Mouse (Mus musculus): ENCODE data around the gene Gng3.
"Not testable (repeated sequence)": the region's sequence is repeated elsewhere in the genome, so short reads cannot be mapped to it uniquely, and the experiment has no call there.

Gng3 gene

DNA sequence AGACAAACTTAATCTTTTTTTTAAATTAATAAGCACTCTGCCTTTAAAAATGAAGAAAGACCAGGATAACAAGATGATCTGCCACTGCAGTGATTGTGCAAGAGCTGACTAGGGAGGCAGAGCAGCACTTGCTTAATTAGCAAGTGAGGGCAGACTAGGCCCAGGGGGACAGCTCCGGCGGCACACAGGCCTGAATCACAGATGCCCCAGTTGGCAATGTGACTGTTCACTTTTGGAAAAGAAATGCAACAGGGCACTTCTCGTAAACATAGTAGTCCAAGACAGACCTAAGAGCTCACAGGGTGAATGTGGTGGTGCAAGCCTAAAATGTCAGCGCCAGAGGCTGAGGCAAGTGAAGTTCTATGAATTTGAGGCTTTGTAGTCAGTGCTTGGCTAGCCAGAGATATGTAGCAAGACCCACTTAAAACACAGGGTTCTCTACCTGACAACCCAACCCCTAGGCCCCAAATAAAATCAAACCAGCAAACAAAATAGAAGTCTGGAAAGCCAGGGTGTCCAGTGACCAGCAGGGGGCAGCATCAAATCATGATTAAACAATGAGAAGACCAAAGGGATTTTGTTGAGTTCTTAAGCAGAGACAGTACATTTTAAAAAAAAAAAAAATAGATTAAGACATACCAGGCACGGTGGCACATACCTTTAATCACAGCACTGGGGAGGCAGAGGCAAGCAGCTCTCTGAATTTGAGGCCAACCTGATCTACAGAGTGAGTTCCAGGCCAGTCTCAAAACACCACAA, 5.6 kb upstream of the Gng3 start:
- peak; percentile 80 to 93 for DNase-seq

DNA sequence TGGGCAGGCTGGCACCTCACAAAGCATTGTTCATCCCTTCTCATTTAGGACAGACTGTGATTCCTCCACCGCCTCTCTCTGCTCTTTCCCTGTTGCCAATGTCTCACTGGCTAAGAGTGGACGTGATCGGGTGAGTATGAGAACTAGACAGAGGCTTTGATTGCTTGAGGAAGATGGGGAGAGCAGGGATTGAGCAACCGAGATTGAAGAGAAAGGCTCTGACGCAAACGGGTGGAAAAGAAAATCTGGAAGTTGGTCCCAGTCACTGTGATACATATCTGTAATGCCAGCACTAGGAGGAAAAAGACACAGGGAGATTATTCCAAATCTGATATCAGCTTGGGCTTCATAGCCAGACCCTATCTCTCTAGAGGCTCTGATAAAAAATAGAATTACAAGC, 4.0 kb upstream of the Gng3 start:
- DNase-seq = no peak

DNA sequence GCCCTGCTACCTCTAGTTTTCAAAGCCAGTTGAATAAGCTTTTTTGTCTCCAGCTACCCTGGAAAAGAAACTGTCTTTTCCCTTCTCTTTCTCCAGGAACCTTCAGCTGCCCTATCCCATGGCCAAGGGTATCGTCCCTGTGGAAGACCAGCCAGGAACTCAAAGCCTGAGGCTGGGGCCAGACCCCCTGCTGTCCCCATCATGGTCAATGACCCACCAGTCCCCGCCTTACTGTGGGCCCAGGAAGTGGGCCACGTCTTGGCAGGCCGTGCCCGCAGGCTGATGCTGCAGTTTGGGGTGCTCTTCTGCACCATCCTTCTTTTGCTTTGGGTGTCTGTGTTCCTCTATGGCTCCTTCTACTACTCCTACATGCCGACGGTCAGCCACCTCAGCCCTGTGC, 2.0 kb upstream of the Gng3 start:
- no peak for DNase-seq

DNA sequence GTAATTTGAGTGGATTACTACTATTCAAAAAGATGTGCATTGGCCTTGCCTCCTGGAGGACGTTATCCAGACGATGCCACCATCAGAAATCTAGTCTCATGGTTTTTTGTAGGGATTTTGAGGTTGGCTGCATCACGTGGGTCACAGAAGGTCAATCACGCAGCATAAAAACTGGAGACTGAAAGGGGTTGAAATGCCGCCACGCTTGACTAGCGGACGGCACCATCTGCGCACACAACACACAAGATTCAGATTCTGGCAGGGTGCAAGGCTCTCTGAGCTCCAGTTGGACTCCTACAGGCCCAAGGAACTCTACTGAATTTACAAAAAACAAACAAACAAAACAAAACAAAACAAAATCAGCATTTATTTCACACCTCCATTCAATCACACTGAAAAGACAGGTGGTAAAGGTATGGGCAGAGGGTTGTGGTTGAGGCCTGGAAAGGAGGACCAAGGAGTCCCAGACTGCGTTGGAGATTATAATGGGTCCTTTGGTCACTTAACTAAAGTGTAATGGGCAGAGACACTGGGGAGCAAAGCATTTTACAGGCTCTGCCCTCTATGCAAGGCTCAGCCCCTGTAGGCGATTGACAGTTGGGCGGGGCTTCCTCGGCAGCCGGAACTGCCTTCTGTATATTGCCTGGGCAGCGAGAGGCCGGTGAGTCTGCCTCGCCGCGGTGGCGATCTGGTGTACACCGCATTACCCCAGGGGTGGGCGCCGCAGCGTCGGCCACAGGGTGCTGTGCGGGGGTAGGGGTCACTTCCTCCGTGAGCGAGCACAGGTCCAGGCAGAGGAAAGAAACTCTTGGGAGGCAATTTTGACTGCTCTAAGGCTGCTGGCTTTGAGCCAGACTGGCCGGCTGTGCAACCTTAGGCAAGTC, 1.2 kb upstream of the Gng3 start:
- DNase-seq = peak; percentile 86 to 91

DNA sequence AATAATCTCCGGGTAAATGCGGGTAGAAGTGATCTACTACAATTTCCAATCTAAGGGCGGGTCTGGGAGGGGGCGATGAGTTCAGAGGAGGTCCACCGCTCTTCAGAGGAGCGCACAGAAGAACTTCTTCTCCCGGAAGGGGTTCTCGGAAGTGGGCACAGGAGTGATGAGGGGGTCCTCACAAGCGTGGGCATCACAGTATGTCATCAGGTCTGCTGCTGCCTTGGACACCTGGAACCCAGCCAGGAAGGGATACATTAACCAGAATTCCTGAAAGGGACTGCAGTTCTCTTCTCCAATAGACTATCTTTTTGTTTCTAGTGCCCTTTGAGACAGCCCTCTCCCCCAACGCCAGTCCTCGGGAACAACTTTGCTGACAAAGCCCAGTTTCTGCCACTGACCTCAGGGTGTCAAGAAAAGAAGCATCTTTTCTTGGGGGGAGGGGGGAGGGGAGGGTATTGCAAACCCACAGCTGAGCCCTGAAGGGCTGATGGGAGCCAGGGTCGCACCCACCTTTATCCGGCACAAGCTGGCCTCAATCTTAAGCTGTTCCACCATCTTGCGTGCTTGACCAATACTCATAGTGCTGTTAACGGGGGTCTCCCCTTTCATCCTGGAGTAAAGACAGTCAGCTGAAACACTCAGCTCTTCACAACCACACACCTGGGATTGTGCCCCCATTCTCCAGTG, 808 bp downstream of the Gng3 start:
- DNase-seq = peak; percentile 83 to 84

DNA sequence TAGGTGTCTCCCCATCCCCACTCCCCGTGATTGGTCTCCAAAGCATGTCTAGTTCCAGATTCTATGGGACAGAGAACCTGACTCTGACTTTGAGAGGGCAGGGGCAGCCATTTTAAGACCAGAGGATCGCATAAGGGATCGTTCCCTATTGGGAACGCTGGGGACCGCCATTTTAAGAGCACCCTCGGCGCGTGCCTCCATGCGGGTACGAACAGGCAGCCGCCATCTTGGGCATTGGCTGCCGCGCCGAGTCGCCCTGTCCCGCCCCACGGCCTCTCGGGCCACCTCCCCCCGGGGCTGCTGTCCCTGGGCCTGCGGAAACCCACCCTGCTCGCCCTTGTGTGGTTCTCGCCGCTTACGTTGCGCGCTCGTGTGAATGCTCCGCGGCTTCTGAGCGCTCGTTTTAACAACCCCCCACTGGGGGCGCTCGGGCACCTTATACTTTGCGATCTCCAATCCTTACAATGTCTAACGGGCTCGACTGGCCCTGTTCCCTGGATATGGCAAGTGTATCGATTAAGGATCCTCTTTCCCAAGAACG, 1.7 kb downstream of the Gng3 start, which contains the start of gene Bscl2:
TSS of gene Bscl2 (plus strand) at position 217 of the 541 bp plus-strand sequence.
- DNase-seq = peak; percentile 85 to 91

DNA sequence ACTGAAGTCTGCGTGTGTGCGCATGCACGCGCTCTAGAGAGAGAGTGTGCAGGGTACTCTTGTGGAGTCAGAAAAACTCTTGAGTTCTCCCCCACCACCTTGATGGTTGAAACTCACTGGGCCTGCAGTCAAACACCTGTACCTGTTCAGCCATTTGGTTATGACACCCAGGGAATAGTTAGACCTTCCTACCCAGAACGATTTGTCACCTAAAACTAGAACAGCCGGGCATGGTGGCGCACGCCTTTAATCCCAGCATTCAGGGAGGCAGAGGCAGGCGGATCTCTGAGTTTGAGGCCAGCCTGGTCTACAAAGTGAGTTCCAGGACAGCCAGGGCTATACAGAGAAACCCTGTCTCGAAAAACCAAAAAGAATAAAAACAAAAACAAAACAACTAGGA, 2.7 kb downstream of the Gng3 start:
- DNase-seq = not testable (repeated sequence)

DNA sequence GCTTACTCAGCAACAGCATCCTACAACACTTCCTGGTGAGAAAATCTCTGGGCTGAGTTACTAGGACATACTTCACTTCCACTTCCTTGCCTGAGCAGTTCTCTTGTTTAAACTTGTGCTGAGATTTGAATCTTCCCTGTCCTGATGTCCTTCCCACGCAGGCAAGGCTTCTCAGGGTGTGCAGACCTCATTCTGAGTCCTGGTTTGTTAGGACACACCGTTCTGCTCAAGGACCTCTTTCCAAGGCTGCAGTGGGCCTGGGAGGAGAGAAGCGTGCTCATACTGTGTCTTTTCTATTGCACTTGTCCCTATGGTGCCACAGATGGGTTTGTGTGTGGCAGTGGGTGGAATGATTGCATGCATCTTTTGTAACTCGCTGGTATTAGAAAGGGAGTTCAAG, 6.0 kb downstream of the Gng3 start:
- DNase-seq = no peak

DNA sequence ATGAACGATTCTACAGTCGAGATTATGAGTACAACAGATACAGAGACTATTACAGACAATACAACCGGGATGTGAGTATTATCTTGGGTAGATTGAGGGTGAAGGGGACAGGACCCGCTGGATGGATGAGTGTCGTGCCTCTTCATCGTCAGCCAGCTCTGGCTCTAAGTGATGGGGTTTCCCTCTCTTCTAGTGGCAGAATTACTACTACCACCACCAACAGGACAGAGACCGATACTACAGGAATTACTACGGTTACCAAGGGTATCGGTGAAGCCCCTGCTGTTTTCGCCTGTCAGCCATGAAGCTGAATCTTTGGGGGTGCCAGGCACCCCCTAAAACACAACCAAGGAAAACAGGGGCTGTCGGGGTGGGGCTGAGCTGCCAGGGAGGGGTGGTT, 7.7 kb downstream of the Gng3 start:
- DNase-seq = no peak

DNA sequence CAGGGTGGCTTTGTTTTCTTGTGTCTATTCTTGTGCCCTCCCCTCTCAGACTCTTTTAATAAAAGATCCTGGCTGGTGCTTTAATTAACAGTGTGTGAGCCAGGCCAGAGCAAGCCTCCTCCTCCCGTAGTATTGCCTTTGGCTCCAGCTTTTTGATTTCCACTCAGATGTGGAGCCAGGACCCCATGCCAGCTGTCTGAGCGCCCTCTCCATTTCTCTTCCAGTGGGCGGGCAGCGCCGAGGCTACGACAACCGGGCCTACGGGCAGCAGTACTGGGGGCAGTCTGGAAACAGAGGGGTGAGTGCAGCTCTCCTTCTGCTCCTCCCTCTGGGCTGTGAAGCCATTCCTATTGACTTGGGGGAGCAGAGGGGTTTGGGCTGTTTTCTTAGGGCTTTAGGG, 8.3 kb downstream of the Gng3 start:
- no peak for DNase-seq

DNA sequence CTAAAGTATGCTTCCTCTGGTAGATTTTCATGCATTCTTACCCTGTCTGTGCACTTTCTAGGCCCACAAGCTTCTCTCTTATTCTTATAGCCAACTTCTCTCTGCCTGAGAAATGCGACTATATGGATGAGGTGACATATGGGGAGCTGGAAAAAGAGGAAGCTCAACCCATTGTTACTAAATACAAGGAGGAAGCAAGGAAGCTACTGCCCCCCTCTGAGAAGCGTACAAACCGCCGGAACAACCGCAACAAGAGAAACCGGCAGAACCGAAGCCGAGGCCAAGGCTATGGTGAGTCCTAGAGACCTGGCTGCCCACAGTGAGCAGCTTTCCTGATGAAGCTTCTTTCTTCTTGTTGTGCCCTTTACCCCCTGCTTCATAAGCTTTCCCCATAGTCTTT, 9.3 kb downstream of the Gng3 start, which contains the start of gene AC129217.1:
TSS of gene AC129217.1 (plus strand) at position 114 of the 400 bp plus-strand sequence.
- DNase-seq = no peak

DNA sequence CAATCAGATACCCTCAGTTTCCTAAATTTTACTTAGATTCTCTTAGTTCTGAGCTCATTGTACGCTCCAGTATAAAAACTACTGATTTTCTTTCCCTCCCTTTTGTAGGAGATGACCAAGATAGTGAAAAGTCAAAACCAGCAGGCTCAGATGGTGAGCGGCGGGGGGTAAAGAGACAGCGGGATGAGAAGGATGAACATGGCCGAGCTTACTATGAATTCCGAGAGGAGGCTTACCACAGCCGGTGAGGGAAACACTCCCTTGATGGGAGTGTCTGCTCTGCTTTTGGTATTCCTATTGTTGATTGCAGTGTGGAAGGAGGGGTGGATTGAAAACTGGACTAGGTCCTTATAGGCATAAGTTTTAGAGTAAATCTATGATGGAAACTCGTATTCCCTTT, 16.3 kb downstream of the Gng3 start:
- no peak for DNase-seq

DNA sequence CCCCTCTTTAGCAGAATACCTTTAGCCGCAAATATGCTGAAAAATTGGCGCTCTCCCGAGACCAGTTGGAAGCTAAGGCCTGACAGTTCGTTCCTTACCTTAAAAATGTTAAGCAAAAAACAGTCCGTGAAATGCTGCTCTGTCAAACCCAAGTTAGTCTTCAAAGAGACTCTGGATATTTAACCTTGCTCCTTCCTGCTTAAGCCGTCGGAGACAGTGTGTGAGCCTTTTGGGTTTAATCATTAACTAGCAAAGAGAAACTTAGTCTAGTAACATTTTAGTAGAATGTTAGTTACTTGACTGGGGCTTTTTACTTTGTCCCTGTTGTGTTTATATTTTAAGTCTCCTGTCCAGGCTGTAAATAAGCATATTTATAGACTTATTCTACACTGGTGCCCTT, 17.8 kb downstream of the Gng3 start:
- DNase-seq = peak; percentile 40 to 70

DNA sequence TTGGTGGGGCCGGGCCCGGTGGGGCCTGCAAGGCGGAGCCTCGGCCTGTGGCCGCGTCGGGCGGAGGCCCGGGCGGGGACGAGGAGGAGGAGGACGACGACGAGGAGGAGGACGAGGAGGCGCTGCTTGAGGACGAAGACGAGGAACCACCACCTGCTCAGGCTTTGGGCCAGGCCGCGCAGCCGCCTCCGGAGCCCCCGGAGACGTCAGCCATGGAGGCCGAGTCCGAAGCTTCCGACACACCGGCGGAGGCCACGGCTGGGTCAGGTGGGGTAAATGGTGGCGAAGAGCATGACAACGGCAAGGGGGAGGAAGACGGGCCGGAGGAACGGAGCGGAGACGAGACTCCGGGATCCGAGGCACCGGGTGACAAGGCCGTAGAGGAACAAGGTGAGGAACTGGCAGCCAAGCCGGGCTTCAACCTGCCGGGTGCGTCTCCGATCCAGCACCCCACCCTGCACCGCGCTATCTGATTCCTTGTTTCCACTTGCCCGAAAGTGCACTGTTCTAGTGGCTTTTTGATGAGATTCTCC, 18.5 kb downstream of the Gng3 start:
- no peak for DNase-seq

DNA sequence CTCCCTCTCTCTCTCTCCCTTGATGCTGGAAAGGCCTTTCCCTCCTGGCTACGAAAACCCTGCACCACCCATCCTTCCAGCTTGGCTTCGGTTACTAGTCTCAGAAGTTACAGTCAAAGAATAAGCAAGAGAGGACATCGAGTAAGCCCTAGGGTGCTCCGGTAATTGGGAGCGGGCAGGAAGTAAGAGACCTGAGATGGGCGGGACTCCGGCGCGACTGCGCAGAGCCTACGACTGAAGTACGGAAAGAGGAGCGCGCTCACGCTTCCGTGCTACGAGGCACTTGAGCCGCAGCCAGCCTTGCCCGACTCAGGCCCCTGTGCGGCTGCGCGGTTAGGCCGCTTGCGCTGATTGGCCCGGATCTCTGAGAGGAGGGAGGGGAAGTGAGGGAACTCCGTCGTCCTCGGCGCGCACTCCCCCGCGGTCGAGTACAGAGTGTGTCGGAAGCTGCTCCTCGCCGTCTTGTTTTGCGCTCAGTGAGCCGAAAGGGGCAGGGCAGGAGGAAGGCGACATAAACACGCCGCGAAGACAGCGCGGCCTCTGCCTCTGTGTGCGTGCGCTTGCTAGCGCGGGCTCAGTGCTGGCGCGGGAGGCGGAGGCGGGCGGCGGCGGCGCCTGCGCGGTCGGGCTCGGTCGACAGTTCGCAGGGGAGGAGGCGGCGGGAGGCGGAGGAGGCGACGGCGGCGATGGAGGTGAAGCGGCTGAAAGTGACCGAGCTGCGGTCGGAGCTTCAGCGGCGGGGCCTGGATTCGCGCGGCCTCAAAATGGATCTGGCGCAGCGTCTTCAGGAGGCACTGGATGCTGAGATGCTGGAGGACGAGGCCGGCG, 19.2 kb downstream of the Gng3 start, which contains the start of gene Hnrnpul2:
TSS of gene Hnrnpul2 (plus strand) at position 415 of the 828 bp plus-strand sequence.
- DNase-seq = peak; percentile 99

DNA sequence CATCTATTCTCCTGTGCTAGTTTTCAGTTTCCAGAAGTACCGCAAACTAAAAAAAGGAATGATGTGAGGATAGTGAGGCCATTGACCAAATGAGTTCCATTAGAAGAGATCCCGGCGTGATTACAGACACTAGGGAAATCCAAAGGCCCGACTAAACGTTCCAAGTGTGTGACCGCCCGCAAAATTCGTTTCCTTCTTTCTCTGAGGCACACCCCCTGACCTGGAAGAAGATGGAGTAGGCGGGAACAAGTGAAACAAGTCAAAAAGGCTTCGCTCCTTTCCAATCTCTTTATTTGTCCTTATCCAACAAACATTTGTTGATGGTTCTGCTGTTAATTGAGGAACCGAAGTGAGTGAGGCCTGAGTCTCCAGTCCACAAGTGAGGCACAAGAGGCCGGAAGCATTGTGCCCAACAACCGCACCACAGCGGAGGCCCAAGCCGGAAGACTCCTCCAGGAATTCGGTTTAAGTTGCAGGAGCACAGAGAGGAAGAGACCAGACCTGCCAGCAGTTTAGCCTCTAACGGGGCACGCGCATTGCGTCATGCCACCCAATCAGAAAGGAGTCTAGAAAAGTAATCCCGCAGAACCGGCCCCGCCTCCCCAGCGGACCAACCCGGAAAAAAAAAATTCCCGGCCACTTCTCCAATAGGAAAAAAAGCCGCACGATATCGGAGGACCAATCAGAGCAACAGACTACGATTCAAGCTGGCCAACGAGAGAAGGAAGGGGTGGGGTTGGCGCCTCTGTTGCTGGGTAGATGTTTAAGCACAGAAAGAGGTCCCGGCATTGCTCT, 20.0 kb downstream of the Gng3 start, which contains the start of gene Ttc9c:
TSS of gene Ttc9c (minus strand) at position 533 of the 795 bp plus-strand sequence.
- DNase-seq = peak; percentile 98 to 99

DNA sequence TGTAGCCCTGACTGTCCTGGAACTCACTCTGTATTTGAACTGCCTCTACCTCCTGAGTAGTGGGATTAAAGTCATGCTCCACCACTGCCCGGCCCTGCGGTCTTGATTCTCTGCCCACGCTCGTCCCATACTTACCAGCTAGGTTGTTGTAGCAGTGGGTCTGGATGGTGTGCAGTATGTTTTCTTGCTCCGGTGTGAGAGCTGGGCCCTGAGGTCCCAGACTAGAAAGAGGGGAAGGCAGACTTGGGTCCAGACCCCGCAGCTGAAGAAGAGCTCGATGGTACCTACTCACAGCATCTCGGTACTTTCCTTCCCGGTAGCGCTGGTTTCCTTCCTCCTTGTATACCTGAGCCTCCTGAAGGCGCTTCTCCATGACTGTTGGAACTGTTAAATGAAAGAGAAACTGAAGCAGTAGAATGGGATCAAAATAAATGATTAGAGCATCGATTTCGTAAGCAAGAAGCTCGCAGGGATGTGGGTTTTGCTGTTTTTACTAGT, 20.6 kb downstream of the Gng3 start:
- DNase-seq = no peak

DNA sequence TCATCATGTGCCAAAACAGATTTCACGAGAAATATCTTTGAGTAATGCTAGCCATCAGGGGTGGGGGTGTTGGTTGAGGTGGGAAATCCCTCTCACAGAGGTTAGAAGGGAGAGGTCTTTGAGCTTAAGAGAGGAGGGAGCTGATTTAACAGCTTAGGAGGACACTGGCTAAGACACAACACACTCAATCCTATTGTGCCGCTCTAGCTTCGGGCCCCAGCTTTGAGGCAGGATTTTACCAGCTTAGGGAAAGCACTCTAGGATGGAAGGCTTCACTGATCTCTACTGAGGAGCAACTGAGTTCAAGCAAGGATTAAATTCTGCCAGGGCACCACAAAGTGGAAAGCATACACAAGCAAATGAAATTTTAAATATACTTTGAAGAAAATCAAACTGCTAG, 22.0 kb downstream of the Gng3 start:
- no peak for DNase-seq

DNA sequence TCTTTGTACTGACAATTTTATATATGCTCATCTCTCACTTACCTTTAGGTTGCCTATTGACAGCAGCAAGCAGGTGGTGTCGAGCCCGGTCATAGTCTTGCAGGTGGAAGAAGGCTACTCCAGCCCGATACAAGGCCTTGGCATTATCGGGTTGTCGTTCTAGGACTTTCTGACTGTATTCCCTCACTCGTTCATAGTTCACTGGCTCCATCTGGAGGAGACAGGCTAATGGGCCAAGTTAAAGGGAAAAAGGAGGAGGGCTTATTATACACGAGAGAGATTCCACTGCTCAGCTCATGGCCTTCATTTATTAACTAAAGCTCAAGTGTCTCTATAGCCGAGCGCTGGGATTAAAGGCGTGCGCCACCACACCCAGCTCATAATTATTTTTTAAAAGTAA, 23.2 kb downstream of the Gng3 start:
- DNase-seq = peak; percentile 53 to 61

DNA sequence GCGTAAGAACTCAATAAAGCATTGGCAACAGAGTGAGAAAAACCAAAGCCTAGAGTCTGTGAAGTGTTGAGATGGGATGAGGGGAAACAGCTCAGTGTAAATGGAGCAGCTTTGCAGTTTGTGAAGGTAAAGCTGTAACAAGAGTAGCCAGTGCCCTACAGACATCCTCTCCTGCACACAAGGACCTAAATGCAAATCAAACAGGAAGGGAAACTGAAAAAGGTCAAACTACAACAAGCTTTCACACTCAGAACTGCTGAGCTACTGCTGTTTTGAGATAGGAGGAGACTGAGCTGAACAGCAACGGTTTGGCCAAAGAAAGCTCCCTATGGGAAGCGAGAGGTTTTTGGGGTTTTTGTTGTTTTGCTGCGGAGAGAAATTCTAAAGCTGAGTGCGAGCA, 32.2 kb downstream of the Gng3 start:
- DNase-seq = no peak

All from kidney, postnatal 36 days (tissue).